Mouse (Mus musculus) A20 (cell line): ENCODE results near the gene Cabin1.

Experiments used
- DNase-seq: peaks from one replicate; pipeline ENCODE4 v3.0.0-alpha.2; 2011; ENCODE audit warnings: low read depth, low spot score

The Cabin1 gene

DNA sequence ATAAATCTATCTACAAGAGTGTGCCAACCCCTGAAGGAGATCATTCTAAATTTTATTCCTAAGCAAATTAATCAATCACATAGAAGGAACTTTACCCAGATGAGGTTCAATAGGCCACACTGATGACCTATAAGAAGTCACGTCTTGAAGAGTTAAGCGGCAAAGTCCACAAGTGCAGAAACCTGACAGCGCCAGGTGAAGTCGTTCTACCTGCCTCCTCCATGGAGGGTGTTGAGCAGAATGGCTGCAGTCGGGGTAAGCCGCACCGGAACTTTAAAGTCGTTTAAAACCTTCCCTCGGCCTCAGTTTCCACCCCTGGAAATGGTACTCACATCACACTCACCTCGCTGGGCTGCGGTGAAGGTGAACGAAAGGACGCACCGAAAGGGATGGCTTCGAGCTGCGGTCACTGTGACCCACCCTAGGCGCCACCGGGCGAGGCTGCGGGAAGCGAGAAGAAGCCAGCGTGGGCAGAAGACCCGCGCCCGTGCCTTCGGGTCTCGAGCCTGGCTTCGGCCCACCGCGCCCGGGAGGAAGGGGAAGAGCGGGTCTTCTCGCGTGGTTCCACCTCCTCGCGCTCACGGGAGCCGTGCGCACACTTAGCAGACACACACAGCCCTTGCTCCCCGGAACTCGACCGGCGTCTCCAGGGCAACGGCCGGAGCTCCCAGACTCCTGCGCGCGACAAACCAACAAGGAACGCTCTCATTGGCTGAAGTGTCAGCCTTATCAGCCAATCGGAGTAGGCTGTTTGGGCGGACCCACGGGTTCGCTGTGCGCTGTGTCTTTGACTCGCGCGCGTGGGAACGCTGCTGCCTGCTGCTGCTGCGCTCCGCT is at the start of gene Cabin1:
TSS of gene Cabin1 (minus strand) at position 660 of the 837 bp plus-strand sequence.
- peak; percentile 99 for DNase-seq

- DNase-seq, result no peak
Measured at GRCm38 (mm10) chr10:75804217-75804616, 40.1 kb upstream of the Cabin1 start.

DNA sequence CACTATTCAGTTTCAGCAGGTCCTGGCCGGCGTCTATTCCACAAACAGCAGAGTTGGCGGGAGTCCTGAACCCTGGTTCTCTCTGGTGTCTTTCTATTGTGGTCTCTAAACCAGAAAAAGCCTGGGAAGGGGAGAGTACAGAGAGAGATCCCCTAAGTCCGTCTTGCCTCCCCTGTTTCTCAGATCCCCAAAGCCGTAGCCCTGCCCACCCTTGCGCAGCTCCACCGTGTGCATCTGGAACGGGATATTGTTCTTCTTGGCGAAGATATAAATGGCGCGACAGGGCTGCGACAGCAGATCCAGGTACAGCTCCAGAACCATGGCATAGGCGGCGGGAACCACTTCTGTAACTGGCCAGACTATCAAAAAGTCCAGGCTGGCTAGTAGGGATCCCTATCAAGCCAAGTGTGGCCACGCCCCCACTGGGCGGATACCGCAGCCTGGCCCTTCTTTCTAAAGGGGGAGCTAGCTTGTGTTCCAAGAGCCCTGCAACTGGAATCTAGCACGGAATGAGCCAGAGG is 34.1 kb upstream of the Cabin1 start, which contains the start of gene Gstt1:
TSS of gene Gstt1 (minus strand) at position 409 of the 521 bp plus-strand sequence.
- DNase-seq, result no peak

DNA sequence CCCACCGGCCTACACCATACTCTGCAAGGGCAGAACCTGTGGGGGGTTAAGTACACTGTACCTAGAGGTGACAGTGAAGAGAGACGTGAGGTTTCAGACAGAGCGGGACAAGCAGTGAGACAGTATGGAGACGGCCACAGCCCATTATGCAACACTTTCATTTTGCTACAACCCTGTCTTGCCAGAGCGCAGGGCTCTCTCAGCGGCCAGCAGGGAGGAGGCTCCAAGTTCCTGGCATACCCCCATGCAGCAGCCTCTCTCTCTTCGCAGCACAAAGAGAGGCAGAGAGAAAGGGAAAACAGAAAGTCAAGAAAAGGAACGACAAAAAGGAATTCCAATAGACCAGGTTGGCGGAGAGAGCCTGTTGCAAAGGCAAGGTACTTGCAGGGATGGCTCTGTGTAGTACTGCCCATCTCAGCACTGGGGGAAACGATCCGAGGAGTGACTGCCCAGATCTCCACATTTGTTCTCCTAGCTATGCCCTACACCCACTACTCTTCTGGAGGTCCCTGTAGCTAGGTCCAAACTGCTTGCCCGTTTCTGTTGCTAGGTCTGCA is 33.6 kb upstream of the Cabin1 start:
- no peak for DNase-seq

DNA sequence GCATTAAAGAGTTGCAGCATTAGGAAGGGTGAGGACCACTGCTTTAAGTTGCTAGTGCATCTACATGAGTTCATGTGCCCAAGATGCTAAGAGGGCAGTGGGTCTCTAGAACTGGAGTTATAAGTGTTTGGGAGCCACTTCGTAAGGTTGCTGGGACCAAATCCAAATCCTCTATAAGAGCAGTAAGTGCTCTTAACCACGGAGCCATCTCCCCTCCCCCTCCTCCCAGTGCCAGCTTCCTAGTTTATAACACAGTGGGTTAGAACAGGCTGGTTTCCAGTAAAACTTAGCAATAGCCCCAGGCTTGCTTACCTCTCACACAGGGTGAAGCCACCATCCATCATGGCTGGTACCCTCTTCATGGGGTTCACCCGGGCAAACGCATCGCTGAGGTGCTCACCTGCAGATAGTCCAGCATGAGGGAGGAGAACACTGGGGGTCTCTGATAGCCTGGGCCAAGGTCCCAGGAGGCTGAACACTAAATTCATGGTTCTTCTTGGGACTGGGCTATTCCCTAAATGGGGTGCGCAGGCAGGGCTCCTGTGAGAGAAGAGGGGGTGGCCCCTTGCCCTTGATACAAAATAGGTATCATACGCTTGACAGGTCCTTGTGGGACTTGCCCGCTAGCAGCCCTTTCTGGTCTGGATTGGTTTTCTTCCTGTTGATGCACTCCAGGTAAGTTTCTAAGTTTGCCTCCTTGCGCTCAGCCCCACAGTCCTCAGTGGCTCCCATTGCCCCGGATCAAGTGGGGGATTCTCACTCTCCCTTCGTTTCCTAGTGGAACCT is 32.8 kb upstream of the Cabin1 start:
- no peak for DNase-seq

GRCm38 (mm10) chr10:75794880-75795279 is 30.7 kb upstream of the Cabin1 start:
- DNase-seq, result no peak

GRCm38 (mm10) chr10:75790773-75791172 is 26.6 kb upstream of the Cabin1 start:
- peak; percentile 72 for DNase-seq

GRCm38 (mm10) chr10:75789841-75790240 is 25.7 kb upstream of the Cabin1 start:
- no peak for DNase-seq

- DNase-seq, result no peak
Measured at GRCm38 (mm10) chr10:75789081-75789735, 25.1 kb upstream of the Cabin1 start.

GRCm38 (mm10) chr10:75788277-75788676 is 24.1 kb upstream of the Cabin1 start:
- no peak for DNase-seq

- no peak for DNase-seq
Measured at GRCm38 (mm10) chr10:75785442-75785841, 21.3 kb upstream of the Cabin1 start.

- DNase-seq, result peak; percentile 84
Measured at GRCm38 (mm10) chr10:75780769-75781578, 16.8 kb upstream of the Cabin1 start, which contains the start of the genes Gm20441 and Gstt3. TSS of gene Gm20441 (minus strand) at chr10:75780954. TSS of gene Gstt3 (minus strand) at chr10:75781414.

DNA sequence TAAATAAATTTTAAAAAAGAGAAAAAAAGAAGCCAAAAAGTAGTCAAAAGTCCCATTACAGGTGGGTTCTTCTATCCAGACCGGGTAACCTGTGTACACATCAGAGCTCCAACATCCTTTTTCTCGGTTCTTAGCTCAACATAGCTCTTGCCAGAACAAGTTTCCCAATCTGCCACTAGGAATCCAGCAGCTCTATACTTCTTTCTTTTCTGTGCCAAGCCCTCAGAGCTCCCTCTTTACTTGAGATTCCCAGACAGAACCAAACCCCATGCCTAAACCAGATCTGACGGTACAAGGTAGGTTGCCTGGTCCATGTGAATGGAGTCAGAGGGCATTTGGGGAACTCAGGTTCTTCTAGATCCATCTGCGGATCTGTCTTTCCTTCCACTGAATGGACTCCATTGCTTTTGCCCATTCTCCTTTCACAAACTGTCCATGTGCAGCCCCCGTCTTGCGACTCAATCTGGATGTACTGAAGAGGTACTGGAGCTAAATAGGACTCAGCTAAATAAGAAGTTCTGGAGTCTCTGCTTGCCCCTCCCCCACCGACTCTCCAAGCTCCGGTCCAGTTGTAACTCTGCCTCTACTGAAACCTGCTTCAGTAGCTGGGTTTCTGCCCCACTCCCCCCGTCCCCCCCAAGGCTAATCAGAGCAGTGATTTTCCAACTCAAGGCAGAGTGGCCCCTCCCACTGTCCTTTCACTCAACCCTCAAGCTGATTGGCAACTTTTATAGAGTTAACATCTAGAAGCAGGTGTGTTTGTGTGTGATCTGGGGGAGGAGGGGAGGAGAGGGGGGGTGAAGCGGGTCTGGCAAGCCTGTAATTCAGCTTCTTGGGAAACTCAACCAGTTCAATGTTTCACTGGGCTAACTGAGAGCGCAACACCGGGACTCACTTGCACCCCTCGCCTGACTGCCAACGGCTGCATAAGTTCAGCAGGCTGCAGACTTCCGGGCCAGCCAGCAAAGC is 15.3 kb upstream of the Cabin1 start:
- DNase-seq, result peak; percentile 79

- no peak for DNase-seq
Measured at GRCm38 (mm10) chr10:75777885-75778284, 13.7 kb upstream of the Cabin1 start.

DNA sequence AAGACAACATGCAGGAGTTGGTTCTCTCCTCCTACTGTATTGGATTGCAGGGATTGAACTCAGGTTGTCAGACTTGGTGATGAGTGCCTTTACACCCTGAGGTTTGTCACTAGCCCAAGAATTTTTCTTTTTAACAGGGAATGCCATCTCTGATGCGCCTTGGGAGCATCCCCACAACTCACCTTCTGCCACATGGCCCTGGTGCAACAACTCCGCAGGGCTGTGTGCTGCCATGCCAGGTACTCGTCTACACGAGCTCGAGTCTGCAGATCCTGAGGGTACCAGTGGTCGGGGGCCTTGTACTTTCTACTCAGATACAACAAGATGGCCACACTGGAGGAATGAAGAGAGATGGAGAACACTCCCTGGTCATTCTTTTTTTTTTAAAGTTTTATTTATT is 12.4 kb upstream of the Cabin1 start:
- DNase-seq, result no peak

GRCm38 (mm10) chr10:75774587-75774986 is 10.4 kb upstream of the Cabin1 start:
- DNase-seq, result no peak

- DNase-seq, result no peak
Measured at GRCm38 (mm10) chr10:75774102-75774501, 10.0 kb upstream of the Cabin1 start.

- peak; percentile 94 for DNase-seq
Measured at GRCm38 (mm10) chr10:75772795-75773664, 8.9 kb upstream of the Cabin1 start, which contains the start of gene Ddt. TSS of gene Ddt (minus strand) at chr10:75773414.
